Mouse (Mus musculus): ENCODE data around the gene Sox6.

Gene Sox6

GRCm38 (mm10) chr7:115830938-115831873 lies 207.4 kb downstream of the Sox6 start:
- no peak for DNase-seq (ENCODE audit: low spot score in 2 of 2)

DNA sequence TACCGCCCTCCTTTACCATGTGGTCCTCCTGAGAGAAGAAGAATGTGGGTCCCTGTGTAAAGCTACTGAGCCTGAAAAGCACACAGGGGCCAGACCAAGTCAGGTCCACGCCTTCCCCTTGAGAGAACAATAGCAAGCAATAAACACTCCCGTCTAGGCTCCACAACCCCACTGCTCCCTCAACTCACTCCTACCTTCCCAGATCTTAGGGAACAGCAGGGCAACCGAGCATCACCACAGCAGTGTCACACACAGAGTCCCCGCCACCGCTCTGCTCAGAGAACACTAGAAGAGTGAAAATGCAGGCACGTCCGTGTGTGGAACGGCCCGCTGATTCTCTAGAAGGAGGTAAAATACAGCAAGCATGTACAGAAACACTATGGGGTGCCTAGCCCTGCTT lies 208.2 kb downstream of the Sox6 start:
- no peak for DNase-seq (ENCODE audit: low spot score in 2 of 2)

- DNase-seq (ENCODE audit: low spot score in 2 of 2) = no peak
Measured at GRCm38 (mm10) chr7:115829756-115830155, 208.8 kb downstream of the Sox6 start.

DNA sequence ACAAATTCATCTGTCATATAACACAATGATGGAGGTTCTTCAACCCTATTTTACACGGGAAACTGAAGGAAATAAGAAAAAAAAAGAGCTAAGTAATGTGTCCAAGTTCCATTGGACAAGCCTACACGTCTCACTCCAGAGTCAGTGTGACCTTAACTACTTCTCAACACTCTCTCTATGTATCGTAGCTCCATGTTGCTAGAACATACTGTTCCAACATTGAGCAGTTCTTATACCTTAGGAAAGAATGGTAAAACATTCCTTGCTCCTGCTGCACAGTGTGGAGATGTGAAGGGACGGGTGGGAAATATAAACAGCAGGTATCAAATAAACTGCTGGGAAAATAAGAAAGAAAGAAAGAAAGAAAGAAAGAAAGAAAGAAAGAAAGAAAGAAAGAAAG lies 209.3 kb downstream of the Sox6 start:
- DNase-seq (ENCODE audit: low spot score in 2 of 2) = no peak

DNA sequence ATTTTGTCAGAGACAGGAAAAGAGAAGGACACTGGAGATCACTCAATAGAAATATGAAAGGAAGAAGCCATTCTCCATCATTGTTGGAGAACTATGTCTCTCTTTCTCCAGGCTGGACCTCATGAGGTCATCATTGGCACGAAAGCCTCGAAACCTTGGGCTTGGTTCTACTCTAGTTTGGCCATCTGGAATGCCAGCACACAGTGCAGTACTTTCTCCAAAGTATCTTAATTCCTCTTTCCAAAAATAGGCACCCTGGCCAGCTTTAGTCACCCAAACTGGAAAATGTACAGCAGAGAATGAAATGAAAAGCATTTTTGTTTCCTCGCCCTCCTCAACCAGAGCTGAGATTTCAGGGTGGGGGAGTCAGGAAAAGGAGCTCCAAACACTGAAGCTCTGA lies 213.3 kb downstream of the Sox6 start:
- DNase-seq (ENCODE audit: low spot score in 2 of 2) = peak in 1 of 2 experiments; percentile 24

DNA sequence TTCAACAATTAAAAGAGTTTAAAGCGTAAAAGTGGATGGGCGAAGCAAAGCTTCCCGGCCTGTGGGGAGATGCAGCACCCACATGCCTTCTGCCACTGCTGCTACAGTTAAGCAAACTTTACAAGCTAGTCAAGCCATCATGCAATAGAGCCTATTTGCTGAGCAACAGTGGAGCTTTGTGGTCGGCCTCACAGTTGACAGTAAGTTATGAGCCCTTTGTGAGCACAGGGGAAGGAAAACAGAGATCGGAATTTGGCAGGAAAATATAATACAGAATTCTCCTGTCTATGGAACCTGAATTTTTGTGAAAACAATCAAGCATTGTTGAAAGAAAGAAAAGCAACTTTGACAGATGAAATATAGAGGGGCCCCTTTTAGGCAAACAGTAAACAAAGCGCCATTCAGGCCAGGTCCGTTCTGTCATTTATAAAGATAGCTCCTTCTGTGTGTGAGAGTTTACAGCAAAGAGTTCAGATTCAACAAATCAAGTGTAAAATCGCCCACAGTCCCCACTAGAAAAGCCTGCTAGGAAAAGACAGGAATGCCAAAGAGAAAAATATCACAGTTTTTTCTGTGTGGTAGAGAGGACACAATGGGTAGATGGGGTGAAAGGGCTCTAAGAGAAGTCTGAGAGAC lies 213.9 kb downstream of the Sox6 start:
- DNase-seq (ENCODE audit: low spot score in 2 of 2) = peak in 1 of 2 experiments; percentile 13

DNA sequence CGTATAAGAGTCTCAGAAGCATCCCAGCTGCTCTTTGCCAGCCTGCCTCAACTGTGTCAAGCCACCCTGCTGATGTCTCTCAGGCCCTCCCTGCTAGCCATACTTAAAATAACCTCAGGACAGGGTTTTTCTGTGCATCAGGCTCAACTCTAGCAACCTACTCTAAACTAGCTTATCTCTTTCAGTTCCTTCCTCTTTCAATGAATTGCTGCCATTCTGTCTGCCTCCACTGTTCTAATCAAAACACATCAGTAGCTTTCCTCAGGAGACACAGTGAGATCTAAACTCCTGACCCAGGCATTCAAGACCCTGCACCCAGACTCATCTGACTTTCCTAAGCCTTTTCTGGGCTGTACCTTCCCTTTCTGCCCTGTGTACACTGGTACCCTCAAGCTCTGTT lies 219.5 kb downstream of the Sox6 start:
- no peak for DNase-seq (ENCODE audit: low spot score in 2 of 2)

DNA sequence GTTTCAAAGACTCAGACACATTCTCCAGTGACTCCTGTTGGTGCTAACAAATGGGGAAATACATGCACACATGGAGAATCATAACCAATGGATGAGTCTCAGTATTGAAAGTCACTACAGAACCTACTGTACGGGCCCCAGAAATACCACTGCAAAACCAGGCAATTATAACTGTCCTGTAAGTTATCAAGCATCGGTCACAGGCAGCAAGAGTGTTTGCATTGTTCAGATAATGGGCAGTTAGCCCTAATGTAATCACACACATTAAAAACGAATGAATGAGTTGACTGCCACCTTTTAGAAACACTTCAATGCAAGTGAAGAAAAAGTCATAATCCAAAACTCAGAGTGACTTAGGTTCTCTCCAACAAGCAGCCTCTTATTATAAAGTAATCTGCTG lies 235.3 kb downstream of the Sox6 start:
- no peak for DNase-seq (ENCODE audit: low spot score in 2 of 2)

GRCm38 (mm10) chr7:115794139-115794858 lies 244.3 kb downstream of the Sox6 start:
- DNase-seq (ENCODE audit: low spot score in 2 of 2) = no peak

DNA sequence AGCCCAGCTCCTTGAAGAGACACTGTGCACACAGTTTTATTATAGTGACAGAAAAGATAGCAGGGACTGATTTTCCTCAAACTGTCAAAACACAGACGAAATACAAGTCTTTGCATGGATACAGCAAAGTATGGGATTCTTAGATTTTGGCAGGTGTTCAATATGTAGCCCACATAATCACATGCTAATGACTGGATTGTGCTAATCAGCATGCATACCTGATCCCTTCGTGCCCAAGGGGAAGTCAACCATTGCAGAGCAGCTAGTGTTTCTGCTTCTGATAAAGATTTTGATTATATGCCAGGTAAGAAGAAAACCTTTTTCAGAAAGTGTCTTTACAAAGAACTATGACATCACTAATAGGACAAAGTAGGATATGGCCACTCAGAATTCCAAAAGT lies 245.8 kb downstream of the Sox6 start:
- no peak for DNase-seq (ENCODE audit: low spot score in 2 of 2)

GRCm38 (mm10) chr7:115789116-115789823 lies 249.3 kb downstream of the Sox6 start:
- no peak for DNase-seq (ENCODE audit: low spot score in 2 of 2)

GRCm38 (mm10) chr7:115783982-115784917 lies 254.3 kb downstream of the Sox6 start:
- no peak for DNase-seq (ENCODE audit: low spot score in 2 of 2)

- no peak for DNase-seq (ENCODE audit: low spot score in 2 of 2)
Measured at GRCm38 (mm10) chr7:115780148-115780547, 258.4 kb downstream of the Sox6 start.

- no peak for DNase-seq (ENCODE audit: low spot score in 2 of 2)
Measured at GRCm38 (mm10) chr7:115779544-115779943, 259.1 kb downstream of the Sox6 start.

GRCm38 (mm10) chr7:115776736-115777135 lies 261.9 kb downstream of the Sox6 start:
- no peak for DNase-seq (ENCODE audit: low spot score in 2 of 2)

- no peak for DNase-seq (ENCODE audit: low spot score in 2 of 2)
Measured at GRCm38 (mm10) chr7:115776324-115776723, 262.3 kb downstream of the Sox6 start.

DNA sequence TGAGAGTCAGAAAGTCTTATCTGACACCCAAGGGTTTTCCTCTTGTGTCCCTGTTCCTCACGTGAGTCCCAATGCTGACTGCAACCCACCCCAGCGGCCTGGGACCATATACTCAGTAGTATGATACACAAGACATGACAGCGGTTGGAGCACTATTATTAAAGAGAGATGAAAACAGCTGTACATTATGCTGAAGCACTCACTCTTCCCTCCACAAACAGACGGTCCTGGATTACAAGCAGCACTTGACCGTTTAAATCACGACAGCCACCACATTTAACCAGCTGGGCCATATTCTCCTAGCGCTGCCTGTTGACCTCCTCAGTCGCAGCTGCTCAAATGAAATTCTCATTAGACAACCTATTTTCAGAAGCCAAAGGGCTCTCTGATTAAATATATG lies 272.3 kb downstream of the Sox6 start:
- no peak for DNase-seq (ENCODE audit: low spot score in 2 of 2)

DNA sequence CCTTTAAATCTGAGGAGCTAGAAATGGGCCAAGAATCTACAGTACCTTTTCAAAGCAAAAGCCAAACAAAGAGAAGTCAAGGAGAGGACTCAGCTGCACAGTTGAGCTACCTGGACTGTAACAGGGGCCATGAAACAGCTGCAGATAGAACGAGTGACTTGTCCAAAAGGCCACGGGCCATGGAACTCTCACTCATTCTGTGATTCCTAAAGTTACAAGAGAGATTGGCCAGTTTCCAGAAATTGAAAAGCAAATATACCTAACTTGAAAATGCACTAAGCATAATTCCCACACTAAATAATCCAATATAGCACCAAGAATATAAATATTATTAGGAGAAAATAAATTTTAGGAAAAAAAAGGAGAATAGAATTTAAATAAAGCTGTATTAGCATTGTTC lies 274.7 kb downstream of the Sox6 start:
- DNase-seq (ENCODE audit: low spot score in 2 of 2) = no peak

- no peak for DNase-seq (ENCODE audit: low spot score in 2 of 2)
Measured at GRCm38 (mm10) chr7:115758172-115758571, 280.4 kb downstream of the Sox6 start.

GRCm38 (mm10) chr7:115755272-115755671 lies 283.3 kb downstream of the Sox6 start:
- DNase-seq (ENCODE audit: low spot score in 2 of 2) = no peak

- DNase-seq (ENCODE audit: low spot score in 2 of 2) = no peak
Measured at GRCm38 (mm10) chr7:115754216-115754615, 284.4 kb downstream of the Sox6 start.
